Mouse (Mus musculus): ENCODE data around the gene Safb2. TPM values are rescaled to one million over a fixed set of nuclear protein-coding genes. Genes with fewer than 3 reads are reported as not detected.
A peak's percentile ranks its signal among the peaks of the same experiment; 100 is the strongest.

Gene Safb2
- total RNA-seq, 2 experiments from 2014 or later, result 62.2 to 65.6 TPM

- intact Hi-C loops (cut with DNase I), result no loop called here
- no peak for DNase-seq
Observed at GRCm38 (mm10) chr17:56611861-56612564, 27.6 kb upstream of the Safb2 start.

DNA sequence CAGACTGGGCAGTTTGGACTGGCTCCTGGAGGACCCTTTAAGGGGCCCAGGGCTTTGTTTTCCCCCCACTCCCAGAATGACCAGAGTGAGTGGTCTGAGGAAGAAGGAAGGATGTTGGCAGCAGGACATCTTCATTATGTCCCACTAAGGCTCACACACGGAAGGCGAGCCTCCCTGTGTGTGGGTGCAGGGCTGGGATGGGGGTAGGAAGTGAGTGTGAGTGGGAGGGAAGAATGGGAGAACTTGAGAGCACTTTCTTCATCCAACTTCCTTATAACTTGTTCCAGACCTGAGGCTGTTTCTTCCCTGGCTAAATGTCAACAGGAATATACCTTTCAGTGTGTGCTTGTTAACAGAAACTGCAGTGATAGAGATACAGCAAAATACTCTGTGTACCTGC lies 26.9 kb upstream of the Safb2 start:
- DNase-seq, result no peak
- intact Hi-C loops (cut with DNase I), result no loop called here

DNA sequence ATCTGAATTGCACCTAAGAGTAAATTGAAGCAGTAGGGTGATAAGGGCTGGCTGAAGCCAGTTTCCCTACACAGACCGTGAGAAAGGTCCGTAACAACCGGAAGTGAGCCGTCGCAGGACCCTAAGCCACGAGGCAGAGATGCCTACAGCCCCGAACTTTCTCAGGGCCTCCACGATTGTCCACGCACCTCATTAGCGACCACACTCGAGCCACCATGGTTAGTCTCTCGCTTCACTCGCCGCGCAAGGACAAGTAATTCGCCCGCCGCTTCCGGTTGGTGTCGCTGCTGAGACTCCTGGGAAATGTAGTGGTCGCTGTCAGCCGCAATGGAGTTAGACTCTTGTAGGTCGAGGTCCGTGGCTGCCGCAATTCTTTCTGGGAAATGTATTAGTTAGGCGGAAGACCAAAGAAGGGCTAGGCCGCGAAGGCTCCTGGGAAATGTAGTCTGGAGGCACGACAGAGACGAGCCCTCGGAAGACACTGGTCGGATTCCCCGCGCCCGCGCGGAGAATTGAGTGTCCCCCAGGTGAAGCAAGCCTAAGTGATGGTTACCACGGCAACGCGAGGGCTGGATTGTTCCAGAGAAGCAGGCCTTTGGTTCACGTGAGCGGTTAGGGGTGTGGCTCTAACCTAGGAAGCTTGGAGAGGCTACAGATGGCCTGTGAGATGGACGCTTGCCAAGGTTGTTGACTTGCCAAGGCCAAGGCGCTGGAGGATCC lies 25.2 kb upstream of the Safb2 start, which contains the start of gene 2410015M20Rik:
Gene 2410015M20Rik (minus strand): TSS at position 320 of the 720 bp plus-strand sequence.
- intact Hi-C loops (cut with DNase I), result no loop called here
- DNase-seq, result peak; percentile 90 to 92

DNA sequence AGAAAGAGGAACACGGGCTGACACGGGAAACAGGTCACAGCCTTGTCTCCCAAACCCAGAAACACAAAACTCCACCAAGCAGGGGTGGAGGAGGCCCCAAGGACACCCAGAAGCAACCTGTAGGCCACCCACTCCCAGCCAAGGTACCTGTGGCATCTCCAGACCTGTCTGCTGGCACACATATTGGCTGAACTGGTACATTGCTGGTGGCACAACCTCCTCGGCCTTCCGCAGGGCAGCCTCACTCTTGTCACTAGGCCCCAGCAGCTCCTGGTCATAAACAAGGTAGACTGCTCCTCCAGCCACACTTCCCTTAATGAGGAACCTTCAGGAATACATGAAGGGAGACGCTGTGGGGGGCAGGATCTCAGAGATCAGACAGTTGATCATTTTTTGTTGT lies 24.3 kb upstream of the Safb2 start:
- no peak for DNase-seq
- intact Hi-C loops (cut with DNase I), result no loop called here

DNA sequence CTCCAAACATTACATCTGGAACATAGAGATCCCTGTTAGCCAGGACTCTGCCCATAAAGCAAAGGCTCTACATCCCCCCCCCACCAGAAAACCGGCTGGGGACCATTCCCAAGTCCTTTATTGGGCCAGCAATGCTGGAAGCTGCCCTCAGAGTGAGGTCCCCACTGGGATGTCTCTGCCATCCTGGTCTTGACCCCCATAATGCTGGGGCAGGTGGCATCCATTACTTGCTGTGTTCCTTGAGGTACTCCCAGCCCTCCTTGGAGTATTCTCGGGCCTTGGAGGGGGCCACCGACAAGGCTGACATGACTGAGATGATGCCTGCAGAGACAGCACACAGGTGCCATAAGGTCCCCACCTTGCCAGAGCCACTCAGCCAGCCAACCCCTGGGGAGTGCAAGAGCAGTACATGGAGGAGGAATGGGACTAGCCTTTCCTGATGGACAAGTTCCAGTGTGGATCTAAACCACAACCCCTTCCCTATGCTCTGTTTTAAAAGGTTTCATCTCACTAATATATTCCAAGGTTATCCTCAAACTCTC lies 23.2 kb upstream of the Safb2 start:
- intact Hi-C loops (cut with DNase I), result no loop called here
- DNase-seq, result no peak

DNA sequence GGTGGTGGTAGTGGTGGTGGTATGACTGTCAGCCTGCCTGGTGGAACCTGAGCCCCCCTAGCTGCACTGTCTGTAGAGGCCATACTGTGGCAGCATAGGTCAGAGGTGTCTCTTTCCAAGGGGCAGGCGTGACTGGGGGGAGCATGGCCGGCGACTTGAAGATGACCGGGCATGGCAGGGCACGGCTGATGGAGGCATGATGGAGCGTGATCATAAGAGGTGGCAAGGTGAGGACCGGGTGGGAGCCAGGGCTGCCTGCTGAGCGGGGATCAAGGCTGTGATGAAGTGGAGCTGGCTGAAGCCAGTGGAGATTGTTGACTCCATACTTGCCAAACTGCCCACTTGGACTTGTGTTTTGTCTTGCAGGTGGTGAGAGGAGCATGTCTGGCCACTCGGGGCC lies 21.0 kb upstream of the Safb2 start:
- no peak for DNase-seq
- intact Hi-C loops (cut with DNase I), result loop anchor here (2.0 kb wide), 1 partner anchor 17 kb away; no protein-coding TSS in a partner anchor

- DNase-seq, result no peak
- intact Hi-C loops (cut with DNase I), result loop anchor here (2.0 kb wide), 1 partner anchor 16 kb away; no protein-coding TSS in a partner anchor
Observed at GRCm38 (mm10) chr17:56604422-56604821, 20.0 kb upstream of the Safb2 start.

DNA sequence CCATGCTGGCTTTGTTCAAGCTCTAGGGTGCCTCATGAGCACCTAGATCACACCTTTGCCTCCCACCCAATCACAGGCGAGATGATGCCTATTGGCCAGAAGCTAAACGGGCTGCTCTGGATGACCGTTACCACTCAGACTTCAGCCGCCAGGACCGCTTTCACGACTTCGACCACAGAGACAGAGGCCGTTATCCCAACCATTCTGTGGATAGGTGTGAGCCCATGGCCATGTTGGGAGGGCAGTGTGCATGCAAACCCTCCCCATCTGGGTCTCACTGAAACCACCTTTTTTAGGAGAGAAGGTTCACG lies 19.6 kb upstream of the Safb2 start:
- DNase-seq, result no peak
- intact Hi-C loops (cut with DNase I), result loop anchor here (2.0 kb wide), 1 partner anchor 15 kb away; no protein-coding TSS in a partner anchor

DNA sequence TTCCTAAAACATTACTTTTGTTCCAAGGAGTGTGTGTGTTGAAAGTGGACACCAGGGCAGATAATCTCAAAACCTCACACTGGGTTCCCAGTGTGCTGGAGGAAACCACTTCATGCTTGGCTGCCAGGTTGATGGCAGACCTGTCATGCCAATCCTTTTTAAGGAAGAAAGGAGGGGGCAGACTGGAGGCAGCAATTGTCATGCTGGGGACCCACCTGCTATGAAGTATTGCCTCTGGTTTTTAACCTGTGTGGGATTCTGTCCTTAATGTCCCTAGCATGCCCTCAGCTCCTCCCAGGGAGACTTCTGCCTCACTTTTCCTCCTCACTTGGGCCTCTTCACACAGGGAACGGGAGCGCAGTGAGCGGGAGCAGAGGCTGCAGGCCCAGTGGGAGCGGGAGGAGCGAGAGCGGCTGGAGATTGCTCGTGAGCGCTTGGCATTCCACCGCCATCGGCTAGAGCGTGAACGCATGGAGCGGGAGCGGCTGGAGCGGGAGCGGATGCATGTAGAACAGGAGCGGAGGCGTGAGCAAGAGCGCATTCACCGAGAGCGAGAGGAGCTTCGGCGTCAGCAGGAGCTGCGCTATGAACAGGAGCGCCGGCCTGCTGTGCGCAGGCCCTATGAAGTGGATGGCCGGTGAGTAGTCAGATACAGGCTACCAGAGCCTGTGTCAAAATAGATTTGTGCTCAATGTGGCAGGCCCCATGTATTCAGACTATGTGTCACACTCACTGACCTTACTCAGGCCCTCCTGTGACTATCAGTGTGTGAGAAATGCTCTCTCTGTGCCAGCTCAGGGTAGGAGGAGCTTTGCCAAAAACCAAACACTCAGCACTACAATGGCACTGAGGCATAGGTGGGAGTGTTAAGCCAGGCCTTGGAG lies 19.0 kb upstream of the Safb2 start:
- intact Hi-C loops (cut with DNase I), result loop anchor here (2.0 kb wide), 1 partner anchor 15 kb away; no protein-coding TSS in a partner anchor
- no peak for DNase-seq

DNA sequence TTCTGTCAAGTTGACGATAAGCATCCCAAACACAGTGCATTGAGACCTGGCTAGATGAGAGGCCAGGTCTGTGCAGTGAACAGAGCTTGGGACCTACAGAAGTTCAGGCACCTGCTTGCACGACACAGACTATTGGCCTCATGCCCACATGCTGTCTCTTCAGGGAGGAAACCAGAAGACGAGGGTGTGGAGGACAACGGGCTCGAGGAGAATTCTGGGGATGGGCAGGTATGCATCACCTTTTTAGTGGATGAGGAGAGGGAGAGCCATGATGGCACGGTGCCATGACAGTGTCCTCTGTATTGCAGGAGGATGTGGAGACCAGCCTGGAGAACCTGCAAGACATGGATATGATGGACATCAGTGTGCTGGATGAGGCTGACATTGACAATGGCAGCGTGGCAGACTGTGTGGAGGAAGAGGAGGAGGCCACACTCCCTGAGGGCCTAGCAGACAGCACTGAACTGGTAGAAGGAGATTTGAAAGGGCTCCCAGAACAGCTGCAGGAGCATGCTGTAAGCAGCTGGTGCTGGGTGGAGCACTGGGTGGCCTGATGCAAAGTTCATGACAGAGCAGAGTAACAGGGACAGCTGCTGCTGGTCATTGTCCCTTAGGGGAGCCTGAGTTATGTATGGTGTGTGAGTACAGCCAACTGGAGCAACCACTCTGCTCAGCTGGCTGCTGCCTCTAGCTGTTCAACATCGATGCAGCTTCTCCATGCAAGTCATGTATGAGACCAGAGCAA lies 9.3 kb upstream of the Safb2 start:
- peak; percentile 54 for DNase-seq
- intact Hi-C loops (cut with DNase I), result no loop called here

GRCm38 (mm10) chr17:56592553-56592952 lies 8.2 kb upstream of the Safb2 start:
- intact Hi-C loops (cut with DNase I), result no loop called here
- no peak for DNase-seq

GRCm38 (mm10) chr17:56588921-56589320 lies 4.5 kb upstream of the Safb2 start:
- intact Hi-C loops (cut with DNase I), result loop anchor here (2.0 to 5.0 kb wide), 2 partner anchors 16 to 702 kb away; no protein-coding TSS in a partner anchor
- DNase-seq, result no peak

- intact Hi-C loops (cut with DNase I), result loop anchor here (2.0 to 5.0 kb wide), 2 partner anchors 17 to 700 kb away; no protein-coding TSS in a partner anchor
- no peak for DNase-seq
Observed at GRCm38 (mm10) chr17:56587773-56588172, 3.4 kb upstream of the Safb2 start.

- DNase-seq, result peak; percentile 57 to 58
- intact Hi-C loops (cut with DNase I), result loop anchor here (5.0 kb wide), 1 partner anchor 698 kb away; no protein-coding TSS in a partner anchor
Observed at GRCm38 (mm10) chr17:56585171-56585821, 911 bp upstream of the Safb2 start.

DNA sequence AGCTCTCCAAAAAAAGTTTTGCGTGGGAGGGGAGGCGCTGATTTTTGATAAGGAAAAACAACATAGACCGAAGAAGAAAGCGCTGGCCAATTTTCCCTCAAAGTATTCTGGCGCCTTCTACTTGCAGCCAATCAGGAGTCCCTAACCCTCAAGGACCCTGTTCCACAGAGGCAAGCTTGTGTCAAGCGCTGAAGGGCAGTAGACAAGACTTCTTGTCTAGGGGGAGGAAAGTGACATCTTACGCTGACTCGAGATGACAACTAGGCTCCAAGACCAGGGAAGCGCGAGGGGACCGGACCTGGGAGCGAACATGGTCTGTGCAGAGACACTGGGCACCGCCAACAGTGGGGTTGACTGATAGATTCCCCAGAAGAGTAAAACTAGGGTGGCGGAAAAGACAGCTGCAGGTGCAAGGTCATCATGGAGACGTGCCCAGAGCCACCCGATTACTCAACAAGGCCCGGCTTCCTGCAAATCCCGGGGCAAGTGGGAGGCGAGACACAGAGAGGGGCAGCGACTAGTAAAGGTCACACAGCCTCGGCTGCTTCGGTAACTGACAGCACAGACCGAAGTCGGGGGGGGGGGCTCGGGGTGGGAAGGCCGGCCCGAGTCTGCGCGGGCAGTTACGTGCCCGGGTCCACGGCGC lies 651 bp downstream of the Safb2 start:
- DNase-seq, result peak; percentile 44
- intact Hi-C loops (cut with DNase I), result no loop called here

DNA sequence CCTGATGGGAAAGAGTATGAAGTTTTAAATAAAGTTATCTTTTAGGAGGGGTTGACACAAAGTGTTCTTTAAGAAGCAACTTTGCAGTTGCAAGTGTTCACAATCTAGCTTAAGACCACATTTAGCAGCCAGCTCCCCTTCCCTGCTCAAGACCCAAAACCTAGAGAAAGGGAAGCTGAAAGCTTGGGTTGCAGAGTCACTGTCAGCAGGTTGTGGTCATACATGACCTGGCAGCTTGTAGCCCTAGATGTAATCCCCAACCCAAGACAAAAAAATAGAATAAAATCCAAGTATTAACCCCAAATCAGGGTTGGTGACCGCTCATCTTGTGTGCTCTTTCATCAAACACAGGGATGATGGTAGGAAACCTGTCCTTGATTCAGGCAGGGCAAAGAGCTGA lies 1.3 kb downstream of the Safb2 start:
- intact Hi-C loops (cut with DNase I), result no loop called here

DNA sequence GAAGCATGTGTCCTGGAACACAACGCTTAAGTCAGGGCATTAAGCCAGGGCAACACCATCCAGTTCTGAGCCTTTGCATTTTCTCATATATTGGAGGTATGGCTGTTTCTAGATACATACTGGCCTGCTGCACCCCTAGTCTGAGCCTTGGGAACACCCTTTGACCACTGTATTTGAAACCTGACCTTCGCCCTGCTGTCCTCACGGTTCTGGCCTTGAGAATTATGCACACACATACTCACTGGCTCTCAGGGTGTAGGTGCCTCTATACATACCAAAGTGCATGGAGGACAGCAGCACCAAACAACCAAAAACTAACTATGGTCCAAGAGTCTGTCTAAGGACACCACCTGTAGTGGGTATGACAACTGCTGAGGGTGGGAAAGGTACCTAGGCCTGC lies 11.4 kb downstream of the Safb2 start:
- intact Hi-C loops (cut with DNase I), result no loop called here
- no peak for DNase-seq

More for the DNA sequence above, 1.3 kb downstream of the Safb2 start:
- no peak for DNase-seq

GRCm38 (mm10) chr17:56572154-56572553 lies 12.2 kb downstream of the Safb2 start:
- no peak for DNase-seq
- intact Hi-C loops (cut with DNase I), result no loop called here

- intact Hi-C loops (cut with DNase I), result no loop called here
Observed at GRCm38 (mm10) chr17:56570287-56570686, 14.1 kb downstream of the Safb2 start.

More at GRCm38 (mm10) chr17:56570287-56570686, 14.1 kb downstream of the Safb2 start:
- no peak for DNase-seq

Data from heart, postnatal 14 days (tissue).